Mouse (Mus musculus): ENCODE results near the gene Pkp4.

Gene Pkp4

DNA sequence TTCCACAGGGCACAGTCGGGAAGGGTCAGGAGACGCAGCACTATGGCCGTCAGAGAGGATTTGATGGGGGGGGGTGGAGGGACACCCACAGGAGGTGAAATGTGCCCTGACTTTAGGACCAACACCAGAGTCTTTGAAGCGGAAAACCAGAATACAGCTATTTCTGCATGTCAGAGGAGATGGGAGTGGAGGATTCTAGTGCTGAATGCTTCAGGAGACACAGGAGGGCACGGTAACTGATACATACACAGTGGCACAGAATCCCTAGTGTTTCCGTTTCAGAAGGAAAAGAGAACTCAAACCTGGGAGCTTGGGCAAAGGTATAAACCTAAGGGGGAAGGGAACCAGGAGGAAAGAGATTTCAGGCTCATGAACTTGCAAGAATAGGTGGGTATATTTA lies 98.7 kb downstream of the Pkp4 start:
- TF ChIP-seq GATA4 (IDR thresholded peaks at IDR 0.05; ENCODE audit: insufficient replicate concordance, low read length), result no peak

DNA sequence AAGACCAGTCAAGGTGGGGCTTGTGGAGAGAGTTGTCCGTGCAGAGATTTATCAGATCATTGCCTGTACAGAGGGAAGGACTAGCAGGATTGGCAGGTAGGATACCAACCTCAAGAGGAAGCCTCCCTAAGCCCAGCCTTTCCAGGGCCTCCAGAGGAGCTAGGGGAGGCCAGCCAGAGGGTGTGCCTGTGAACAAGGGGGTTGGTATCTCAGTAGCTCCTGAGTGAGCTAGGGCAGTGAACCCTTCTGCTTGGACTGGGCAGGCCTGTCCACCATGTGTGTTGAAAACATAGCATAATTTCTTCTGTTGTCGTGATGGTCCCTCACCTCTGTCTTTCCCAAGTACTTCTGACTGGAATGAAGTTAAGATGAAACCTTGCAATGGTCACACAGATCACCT lies 100.6 kb downstream of the Pkp4 start:
- TF ChIP-seq GATA4 (IDR thresholded peaks at IDR 0.05; ENCODE audit: insufficient replicate concordance, low read length), result no peak

GRCm38 (mm10) chr2:59266428-59266827 lies 105.8 kb downstream of the Pkp4 start:
- no peak for TF ChIP-seq GATA4 (IDR thresholded peaks at IDR 0.05; ENCODE audit: insufficient replicate concordance, low read length)

DNA sequence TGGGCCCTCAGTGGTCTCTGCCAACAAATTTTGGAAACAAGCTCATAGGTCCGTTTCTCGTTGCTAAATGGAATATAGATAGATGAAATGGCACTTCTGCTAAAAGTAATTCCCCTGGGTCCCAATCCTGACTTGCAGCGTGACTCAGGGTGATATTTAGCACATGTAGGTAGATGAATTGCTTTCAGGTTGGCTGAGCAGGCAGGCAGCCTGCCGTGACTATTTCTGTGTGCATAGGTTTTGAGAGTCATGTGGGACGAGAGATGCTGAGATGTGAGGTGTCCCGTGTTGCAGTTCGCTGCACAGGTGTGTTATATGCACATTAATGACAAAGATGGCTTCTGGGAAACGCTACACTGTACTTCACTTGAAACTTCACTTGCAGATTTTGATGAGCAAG lies 111.2 kb downstream of the Pkp4 start:
- TF ChIP-seq GATA4 (IDR thresholded peaks at IDR 0.05; ENCODE audit: insufficient replicate concordance, low read length), result no peak

- no peak for TF ChIP-seq GATA4 (IDR thresholded peaks at IDR 0.05; ENCODE audit: insufficient replicate concordance, low read length)
These were observed 112.1 kb downstream of the Pkp4 start for GRCm38 (mm10) chr2:59272713-59273112.

GRCm38 (mm10) chr2:59280914-59281562 lies 120.4 kb downstream of the Pkp4 start:
- no peak for TF ChIP-seq GATA4 (IDR thresholded peaks at IDR 0.05; ENCODE audit: insufficient replicate concordance, low read length)

- no peak for TF ChIP-seq GATA4 (IDR thresholded peaks at IDR 0.05; ENCODE audit: insufficient replicate concordance, low read length)
These were observed 122.3 kb downstream of the Pkp4 start for GRCm38 (mm10) chr2:59282966-59283365.

DNA sequence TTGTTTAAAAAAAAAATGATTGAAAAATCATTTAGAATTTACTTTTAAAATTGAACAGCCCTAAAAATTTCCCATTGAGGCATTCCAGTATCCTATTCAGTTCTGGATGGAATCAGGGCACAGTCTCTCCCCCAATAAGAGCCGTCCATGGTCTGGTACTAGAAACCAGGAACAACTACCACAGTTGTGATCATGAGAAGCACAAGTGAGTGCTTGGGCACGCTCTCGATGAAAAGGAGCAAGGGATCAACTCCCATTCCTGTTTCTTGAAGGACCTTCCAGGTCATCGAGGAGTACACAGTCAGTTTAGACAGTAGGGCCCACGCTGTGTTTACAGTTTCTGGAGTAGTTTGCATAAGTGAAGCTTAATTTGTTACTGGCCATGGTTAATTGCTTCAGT lies 123.6 kb downstream of the Pkp4 start:
- no peak for TF ChIP-seq GATA4 (IDR thresholded peaks at IDR 0.05; ENCODE audit: insufficient replicate concordance, low read length)

- no peak for TF ChIP-seq GATA4 (IDR thresholded peaks at IDR 0.05; ENCODE audit: insufficient replicate concordance, low read length)
These were observed 124.3 kb downstream of the Pkp4 start for GRCm38 (mm10) chr2:59284734-59285490.

DNA sequence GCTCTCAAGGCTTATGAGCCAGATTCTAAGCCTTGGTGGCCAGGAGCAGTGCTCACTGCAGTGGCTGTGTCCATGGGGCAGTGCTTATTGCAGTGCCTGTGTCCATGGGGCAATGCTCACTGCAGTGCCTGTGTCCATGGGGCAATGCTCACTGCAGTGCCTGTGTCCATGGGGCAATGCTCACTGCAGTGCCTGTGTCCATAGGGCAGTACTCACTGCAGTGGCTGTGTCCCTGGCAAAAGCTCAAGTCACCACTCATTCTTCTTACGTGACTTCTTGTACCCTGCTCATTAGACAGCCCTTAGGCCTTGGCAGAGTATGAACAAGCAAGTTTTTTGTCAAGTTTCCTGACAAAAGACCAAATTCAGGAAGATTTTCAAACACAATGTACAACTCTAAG lies 124.9 kb downstream of the Pkp4 start:
- TF ChIP-seq GATA4 (IDR thresholded peaks at IDR 0.05; ENCODE audit: insufficient replicate concordance, low read length), result no peak

- no peak for TF ChIP-seq GATA4 (IDR thresholded peaks at IDR 0.05; ENCODE audit: insufficient replicate concordance, low read length)
These were observed 125.6 kb downstream of the Pkp4 start for GRCm38 (mm10) chr2:59286247-59286646.

DNA sequence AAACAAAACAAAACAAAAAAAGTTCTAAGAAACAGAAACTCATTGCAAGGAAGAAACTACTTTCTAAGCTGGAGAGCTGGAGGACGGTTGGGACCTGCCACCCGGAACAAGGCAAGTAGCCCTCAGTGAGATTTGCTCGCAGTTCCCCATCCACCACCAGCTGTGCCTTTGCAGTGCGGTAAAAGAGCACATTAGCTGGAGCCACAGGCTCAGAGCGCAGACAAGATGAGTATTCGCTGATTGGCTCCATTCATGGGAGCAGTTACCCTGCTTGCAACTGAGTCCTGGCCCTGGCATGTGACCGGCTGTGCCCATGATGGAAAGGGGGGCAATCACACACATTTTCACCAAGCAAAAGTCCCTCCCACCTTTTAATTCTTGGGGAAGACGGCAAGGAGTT lies 127.0 kb downstream of the Pkp4 start:
- TF ChIP-seq GATA4 (IDR thresholded peaks at IDR 0.05; ENCODE audit: insufficient replicate concordance, low read length), result no peak

- TF ChIP-seq GATA4 (IDR thresholded peaks at IDR 0.05; ENCODE audit: insufficient replicate concordance, low read length), result no peak
These were observed 128.8 kb downstream of the Pkp4 start for GRCm38 (mm10) chr2:59289411-59289810.

GRCm38 (mm10) chr2:59290391-59290790 lies 129.7 kb downstream of the Pkp4 start:
- TF ChIP-seq GATA4 (IDR thresholded peaks at IDR 0.05; ENCODE audit: insufficient replicate concordance, low read length), result no peak

GRCm38 (mm10) chr2:59299831-59300230 lies 139.2 kb downstream of the Pkp4 start:
- no peak for TF ChIP-seq GATA4 (IDR thresholded peaks at IDR 0.05; ENCODE audit: insufficient replicate concordance, low read length)

DNA sequence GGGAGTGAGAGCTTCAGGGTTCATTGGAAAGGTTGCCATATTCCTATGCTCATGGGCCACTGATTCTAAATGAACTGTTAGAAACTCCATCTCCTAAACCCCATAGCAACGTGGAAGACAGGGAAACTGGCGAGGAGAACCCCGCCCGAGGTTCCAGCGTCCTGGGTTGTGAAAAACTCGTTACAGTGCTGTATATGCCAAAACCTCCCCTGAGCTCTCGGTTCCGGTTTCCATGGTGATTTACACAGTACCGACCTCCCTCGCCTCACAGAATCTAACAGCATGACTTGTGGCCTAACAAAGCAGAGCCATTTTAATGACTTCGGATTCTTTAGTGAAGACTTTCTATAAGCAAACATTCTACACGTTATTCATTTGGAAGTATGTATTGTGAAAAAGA lies 141.0 kb downstream of the Pkp4 start:
- TF ChIP-seq GATA4 (IDR thresholded peaks at IDR 0.05; ENCODE audit: insufficient replicate concordance, low read length), result no peak

DNA sequence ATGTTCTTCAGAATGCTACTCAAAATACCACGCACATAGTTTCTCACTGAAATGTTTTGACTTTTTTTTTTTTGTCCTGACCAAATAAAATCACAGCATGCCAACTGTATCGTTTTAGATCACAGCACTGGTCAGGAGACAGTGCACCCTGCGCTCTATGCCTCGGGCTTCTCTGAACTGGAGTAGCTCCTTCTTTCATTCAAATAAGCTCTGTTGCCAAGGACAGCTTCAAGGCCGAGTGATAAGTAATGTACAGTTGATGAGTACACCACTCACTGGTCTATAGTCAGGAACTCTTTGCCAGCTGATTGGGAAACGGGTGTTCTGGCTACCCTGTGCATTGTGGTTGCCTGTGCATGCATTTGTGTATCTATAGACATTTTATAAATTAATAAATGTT lies 141.8 kb downstream of the Pkp4 start:
- no peak for TF ChIP-seq GATA4 (IDR thresholded peaks at IDR 0.05; ENCODE audit: insufficient replicate concordance, low read length)
